Mouse (Mus musculus): ENCODE measurements around the gene Hist1h3f.

- TF ChIP-seq POLR2A (IDR thresholded peaks at IDR 0.05; ENCODE audit: extremely low read depth, insufficient read depth, low read length): no peak
- no peak for TF ChIP-seq CTCF (IDR thresholded peaks at IDR 0.05; ENCODE audit: low read depth, low read length)
Observed at GRCm38 (mm10) chr13:23515826-23516620, 27.8 kb upstream of the Hist1h3f start.

Data from liver, adult 2 months (tissue).